Mouse (Mus musculus): ENCODE data around the gene Utp18. TPM values are rescaled to one million over a fixed set of nuclear protein-coding genes. Genes with fewer than 3 reads are reported as not detected.

The Utp18 gene
- polyA plus RNA-seq, 1 experiment = 16.3 TPM

DNA sequence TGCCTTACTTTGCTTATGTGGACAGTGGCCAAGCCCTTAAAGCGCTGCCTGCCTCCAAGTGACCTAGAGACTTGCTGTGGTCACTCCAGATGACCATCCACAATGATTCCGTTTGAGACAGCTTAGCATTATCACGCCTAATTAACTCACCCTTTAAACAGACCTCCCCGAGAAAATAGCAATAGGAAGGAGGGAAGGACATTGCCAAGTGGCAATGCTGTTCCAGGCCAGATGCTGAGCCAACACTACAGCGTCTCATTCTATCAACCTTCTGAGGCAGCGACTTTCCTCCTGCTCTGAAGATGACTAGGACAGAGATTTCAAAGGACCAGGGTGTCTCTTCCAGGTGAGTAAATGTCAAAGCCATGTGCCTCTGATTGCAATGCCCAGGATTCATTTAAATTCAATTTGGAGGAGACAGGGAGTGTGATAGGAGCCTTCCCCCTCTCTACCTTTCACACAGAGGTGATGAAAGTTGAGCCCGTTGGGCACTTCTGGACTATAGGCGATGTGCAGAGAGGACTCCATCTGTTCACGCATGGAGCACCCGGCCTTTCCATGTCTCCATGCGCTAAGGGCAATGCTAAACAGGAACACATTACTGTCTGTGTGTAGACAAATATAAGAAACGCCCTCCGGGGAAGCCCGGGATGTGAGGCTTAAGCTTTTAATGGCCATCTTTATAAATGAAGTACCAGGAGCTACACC lies 56.8 kb downstream of the Utp18 start:
- H3K4me3 ChIP-seq = no peak overlapping the region
- H3ac ChIP-seq (ENCODE audit: control insufficient read depth, insufficient read length) = no peak overlapping the region
- H3K79me2 ChIP-seq (ENCODE audit: control insufficient read depth, insufficient read depth) = no peaks in the 10 kb centered on the region
- peaks cover 13% of the 10 kb centered on the region for H3K27me3 ChIP-seq (ENCODE audit: control insufficient read depth, insufficient read depth, insufficient read length)
- no peak overlapping the region for H3K4me2 ChIP-seq (ENCODE audit: low read depth)
- TF ChIP-seq TCF12 (IDR thresholded peaks at IDR 0.05; ENCODE audit: insufficient read depth, poor library complexity, severe bottlenecking) (no peak), SRF (IDR thresholded peaks at IDR 0.05; ENCODE audit: control insufficient read depth, insufficient read length, low read depth) (no peak), POLR2AphosphoS2 (IDR thresholded peaks at IDR 0.05; ENCODE audit: insufficient read length, low read depth) (no peak), MAX (IDR thresholded peaks at IDR 0.05; ENCODE audit: low read depth) (no peak), POLR2A (IDR thresholded peaks at IDR 0.05; ENCODE audit: insufficient read length, low read depth) (no peak), CEBPB (IDR thresholded peaks at IDR 0.05; ENCODE audit: insufficient read depth, poor library complexity, severe bottlenecking) (no peak), REST (IDR thresholded peaks at IDR 0.05; ENCODE audit: insufficient read depth, insufficient read length) (no peak), E2F4 (IDR thresholded peaks at IDR 0.05; ENCODE audit: insufficient read depth) (no peak), MYOD1 (IDR thresholded peaks at IDR 0.05; ENCODE audit: control insufficient read depth in 1 of 3, insufficient read length in 2 of 3, low read depth in 2 of 3) (no peak), MYOG (IDR thresholded peaks at IDR 0.05; ENCODE audit: control insufficient read depth in 1 of 3, insufficient read depth in 1 of 3, insufficient read length in 2 of 3, low read depth in 2 of 3) (no peak), TCF3 (IDR thresholded peaks at IDR 0.05; ENCODE audit: insufficient read length, low read depth) (no peak), USF1 (IDR thresholded peaks at IDR 0.05; ENCODE audit: low read depth) (no peak)
- no peaks in the 10 kb centered on the region for H3K36me3 ChIP-seq (ENCODE audit: control insufficient read depth, insufficient read depth)

GRCm38 (mm10) chr11:93822261-93822660 lies 63.3 kb downstream of the Utp18 start:
- Histone ChIP-seq H3K36me3 (ENCODE audit: control insufficient read depth, insufficient read depth) (no peaks in the 10 kb centered on the region), H3K4me2 (ENCODE audit: low read depth) (no peak overlapping the region), H3K27me3 (ENCODE audit: control insufficient read depth, insufficient read depth, insufficient read length) (peaks cover 18% of the 10 kb centered on the region), H3K4me3 (no peak overlapping the region), H3K79me2 (ENCODE audit: control insufficient read depth, insufficient read depth) (no peaks in the 10 kb centered on the region), H3ac (ENCODE audit: control insufficient read depth, insufficient read length) (no peak overlapping the region)
- TF ChIP-seq REST (IDR thresholded peaks at IDR 0.05; ENCODE audit: insufficient read depth, insufficient read length) (no peak), MAX (IDR thresholded peaks at IDR 0.05; ENCODE audit: low read depth) (no peak), TCF3 (IDR thresholded peaks at IDR 0.05; ENCODE audit: insufficient read length, low read depth) (no peak), CEBPB (IDR thresholded peaks at IDR 0.05; ENCODE audit: insufficient read depth, poor library complexity, severe bottlenecking) (no peak), SRF (IDR thresholded peaks at IDR 0.05; ENCODE audit: control insufficient read depth, insufficient read length, low read depth) (no peak), E2F4 (IDR thresholded peaks at IDR 0.05; ENCODE audit: insufficient read depth) (no peak), USF1 (IDR thresholded peaks at IDR 0.05; ENCODE audit: low read depth) (no peak), POLR2AphosphoS2 (IDR thresholded peaks at IDR 0.05; ENCODE audit: insufficient read length, low read depth) (no peak), MYOD1 (IDR thresholded peaks at IDR 0.05; ENCODE audit: control insufficient read depth in 1 of 3, insufficient read length in 2 of 3, low read depth in 2 of 3) (no peak), POLR2A (IDR thresholded peaks at IDR 0.05; ENCODE audit: insufficient read length, low read depth) (no peak), TCF12 (IDR thresholded peaks at IDR 0.05; ENCODE audit: insufficient read depth, poor library complexity, severe bottlenecking) (no peak), MYOG (IDR thresholded peaks at IDR 0.05; ENCODE audit: control insufficient read depth in 1 of 3, insufficient read depth in 1 of 3, insufficient read length in 2 of 3, low read depth in 2 of 3) (no peak)

- no peak overlapping the region for H3K4me3 ChIP-seq
- TF ChIP-seq POLR2A (IDR thresholded peaks at IDR 0.05; ENCODE audit: insufficient read length, low read depth) = no peak
- no peak for TF ChIP-seq SRF (IDR thresholded peaks at IDR 0.05; ENCODE audit: control insufficient read depth, insufficient read length, low read depth)
- no peak for TF ChIP-seq REST (IDR thresholded peaks at IDR 0.05; ENCODE audit: insufficient read depth, insufficient read length)
- no peak for TF ChIP-seq TCF12 (IDR thresholded peaks at IDR 0.05; ENCODE audit: insufficient read depth, poor library complexity, severe bottlenecking)
- TF ChIP-seq MYOD1 (IDR thresholded peaks at IDR 0.05; ENCODE audit: control insufficient read depth in 1 of 3, insufficient read length in 2 of 3, low read depth in 2 of 3) = no peak
- no peak for TF ChIP-seq MAX (IDR thresholded peaks at IDR 0.05; ENCODE audit: low read depth)
- no peak for TF ChIP-seq CEBPB (IDR thresholded peaks at IDR 0.05; ENCODE audit: insufficient read depth, poor library complexity, severe bottlenecking)
- no peak for TF ChIP-seq E2F4 (IDR thresholded peaks at IDR 0.05; ENCODE audit: insufficient read depth)
- TF ChIP-seq TCF3 (IDR thresholded peaks at IDR 0.05; ENCODE audit: insufficient read length, low read depth) = no peak
- TF ChIP-seq MYOG (IDR thresholded peaks at IDR 0.05; ENCODE audit: control insufficient read depth in 1 of 3, insufficient read depth in 1 of 3, insufficient read length in 2 of 3, low read depth in 2 of 3) = no peak
- TF ChIP-seq POLR2AphosphoS2 (IDR thresholded peaks at IDR 0.05; ENCODE audit: insufficient read length, low read depth) = no peak
- TF ChIP-seq USF1 (IDR thresholded peaks at IDR 0.05; ENCODE audit: low read depth) = no peak
- H3K27me3 ChIP-seq (ENCODE audit: control insufficient read depth, insufficient read depth, insufficient read length) = peaks cover 18% of the 10 kb centered on the region
- H3K4me2 ChIP-seq (ENCODE audit: low read depth) = no peak overlapping the region
- no peaks in the 10 kb centered on the region for H3K79me2 ChIP-seq (ENCODE audit: control insufficient read depth, insufficient read depth)
- no peak overlapping the region for H3ac ChIP-seq (ENCODE audit: control insufficient read depth, insufficient read length)
- no peaks in the 10 kb centered on the region for H3K36me3 ChIP-seq (ENCODE audit: control insufficient read depth, insufficient read depth)
Measured at GRCm38 (mm10) chr11:93821533-93821932, 64.0 kb downstream of the Utp18 start.

GRCm38 (mm10) chr11:93817966-93818738 lies 67.4 kb downstream of the Utp18 start:
- Histone ChIP-seq H3K79me2 (ENCODE audit: control insufficient read depth, insufficient read depth) (no peaks in the 10 kb centered on the region), H3K4me2 (ENCODE audit: low read depth) (no peak overlapping the region)

More at GRCm38 (mm10) chr11:93817966-93818738, 67.4 kb downstream of the Utp18 start:
- TF ChIP-seq MYOD1 (IDR thresholded peaks at IDR 0.05; ENCODE audit: control insufficient read depth in 1 of 3, insufficient read length in 2 of 3, low read depth in 2 of 3) = no peak
- TF ChIP-seq POLR2A (IDR thresholded peaks at IDR 0.05; ENCODE audit: insufficient read length, low read depth) = no peak
- TF ChIP-seq SRF (IDR thresholded peaks at IDR 0.05; ENCODE audit: control insufficient read depth, insufficient read length, low read depth) = no peak
- TF ChIP-seq POLR2AphosphoS2 (IDR thresholded peaks at IDR 0.05; ENCODE audit: insufficient read length, low read depth) = no peak
- no peak for TF ChIP-seq MAX (IDR thresholded peaks at IDR 0.05; ENCODE audit: low read depth)
- TF ChIP-seq E2F4 (IDR thresholded peaks at IDR 0.05; ENCODE audit: insufficient read depth) = no peak
- TF ChIP-seq TCF3 (IDR thresholded peaks at IDR 0.05; ENCODE audit: insufficient read length, low read depth) = no peak
- TF ChIP-seq USF1 (IDR thresholded peaks at IDR 0.05; ENCODE audit: low read depth) = no peak
- TF ChIP-seq CEBPB (IDR thresholded peaks at IDR 0.05; ENCODE audit: insufficient read depth, poor library complexity, severe bottlenecking) = no peak
- TF ChIP-seq MYOG (IDR thresholded peaks at IDR 0.05; ENCODE audit: control insufficient read depth in 1 of 3, insufficient read depth in 1 of 3, insufficient read length in 2 of 3, low read depth in 2 of 3) = no peak
- no peak for TF ChIP-seq REST (IDR thresholded peaks at IDR 0.05; ENCODE audit: insufficient read depth, insufficient read length)
- TF ChIP-seq TCF12 (IDR thresholded peaks at IDR 0.05; ENCODE audit: insufficient read depth, poor library complexity, severe bottlenecking) = no peak
- Histone ChIP-seq H3ac (ENCODE audit: control insufficient read depth, insufficient read length) (no peak overlapping the region), H3K36me3 (ENCODE audit: control insufficient read depth, insufficient read depth) (no peaks in the 10 kb centered on the region), H3K27me3 (ENCODE audit: control insufficient read depth, insufficient read depth, insufficient read length) (no peaks in the 10 kb centered on the region), H3K4me3 (no peak overlapping the region)

Measured in myocyte (in vitro differentiated cells).